Mouse (Mus musculus) myocyte (in vitro differentiated cells): ENCODE data around the gene Zdhhc5.

Experiments used
- CEBPB ChIP-seq: IDR thresholded peaks from 2 replicates; pipeline ENCODE4 v1.6.1; 2011; ENCODE audit warnings: mild to moderate bottlenecking, moderate library complexity; ENCODE audit not compliant: poor library complexity, insufficient read depth, severe bottlenecking
- E2F4 ChIP-seq: IDR thresholded peaks from one replicate; pipeline ENCODE4 v1.6.1; 2011; ENCODE audit warnings: mild to moderate bottlenecking, control low read depth, moderate library complexity; ENCODE audit not compliant: insufficient read depth
- MAX ChIP-seq: IDR thresholded peaks from one replicate; pipeline ENCODE4 v1.6.1; 2011; ENCODE audit warnings: low read depth, mild to moderate bottlenecking, control low read depth
- MYOD1 ChIP-seq, 3 experiments: IDR thresholded peaks; one replicate each; pipeline ENCODE4 v1.6.1; 2011; ENCODE audit warnings: control low read depth in 2 of 3, low read depth in 2 of 3, mild to moderate bottlenecking in 2 of 3, moderate library complexity in 1 of 3; ENCODE audit not compliant: insufficient read length in 2 of 3, control insufficient read depth in 1 of 3
- MYOG ChIP-seq, 3 experiments: IDR thresholded peaks; one replicate each; pipeline ENCODE4 v1.6.1; 2011; ENCODE audit warnings: control low read depth in 2 of 3, low read depth in 2 of 3, mild to moderate bottlenecking in 2 of 3; ENCODE audit not compliant: insufficient read length in 2 of 3, control insufficient read depth in 1 of 3, insufficient read depth in 1 of 3
- POLR2A ChIP-seq: IDR thresholded peaks from one replicate; pipeline ENCODE4 v1.6.1; 2011; ENCODE audit warnings: low read depth, mild to moderate bottlenecking, control low read depth, moderate library complexity; ENCODE audit not compliant: insufficient read length
- POLR2AphosphoS2 ChIP-seq: IDR thresholded peaks from one replicate; pipeline ENCODE4 v1.6.1; 2011; ENCODE audit warnings: low read depth, control low read depth; ENCODE audit not compliant: insufficient read length
- REST ChIP-seq: IDR thresholded peaks from one replicate; pipeline ENCODE4 v1.6.1; 2011; ENCODE audit warnings: mild to moderate bottlenecking, control low read depth, moderate library complexity; ENCODE audit not compliant: insufficient read depth, insufficient read length
- SRF ChIP-seq: IDR thresholded peaks from one replicate; pipeline ENCODE4 v1.6.1; 2011; ENCODE audit warnings: low read depth; ENCODE audit not compliant: control insufficient read depth, insufficient read length
- TCF12 ChIP-seq: IDR thresholded peaks from one replicate; pipeline ENCODE4 v1.6.1; 2011; ENCODE audit warnings: mild to moderate bottlenecking, control low read depth; ENCODE audit not compliant: poor library complexity, insufficient read depth, severe bottlenecking
- TCF3 ChIP-seq: IDR thresholded peaks from one replicate; pipeline ENCODE4 v1.6.1; 2011; ENCODE audit warnings: low read depth, control low read depth; ENCODE audit not compliant: insufficient read length
- USF1 ChIP-seq: IDR thresholded peaks from one replicate; pipeline ENCODE4 v1.6.1; 2011; ENCODE audit warnings: low read depth, mild to moderate bottlenecking, control low read depth, moderate library complexity

DNA sequence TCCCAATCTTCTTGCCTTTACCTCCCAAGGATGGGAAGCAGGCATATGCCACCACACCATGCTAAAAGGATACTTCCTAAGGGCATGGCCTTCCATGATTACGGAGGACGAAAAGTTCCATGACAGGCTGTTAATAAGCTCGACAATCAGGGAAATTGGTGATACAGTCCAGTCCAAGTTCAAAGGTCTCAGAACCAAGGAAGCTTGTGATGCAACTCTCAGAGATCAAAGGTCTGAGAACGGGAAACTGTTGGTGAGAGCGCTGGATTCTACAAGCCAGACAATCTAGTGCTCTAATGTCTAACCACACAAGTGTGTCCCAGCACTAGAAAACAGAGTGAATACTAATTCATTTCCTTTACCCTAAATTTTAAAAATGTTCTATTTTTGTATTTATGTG, 41.3 kb upstream of the Zdhhc5 start:
- TF ChIP-seq CEBPB, result no peak
- no peak for TF ChIP-seq USF1
- no peak for TF ChIP-seq POLR2A
- no peak for TF ChIP-seq MAX
- TF ChIP-seq TCF12, result no peak
- TF ChIP-seq POLR2AphosphoS2, result no peak
- no peak for TF ChIP-seq TCF3
- TF ChIP-seq MYOD1 (IDR thresholded peaks at IDR 0.05; ENCODE audit: control insufficient read depth in 1 of 3, insufficient read length in 2 of 3, low read depth in 2 of 3), result no peak
- no peak for TF ChIP-seq SRF
- TF ChIP-seq E2F4, result no peak
- no peak for TF ChIP-seq REST
- TF ChIP-seq MYOG (IDR thresholded peaks at IDR 0.05; ENCODE audit: control insufficient read depth in 1 of 3, insufficient read depth in 1 of 3, insufficient read length in 2 of 3, low read depth in 2 of 3), result no peak
